Mouse (Mus musculus) lung, embryonic 15.5 days (tissue): ENCODE results near the gene Rasal1. TPM values are rescaled to one million over a fixed set of nuclear protein-coding genes. Genes with fewer than 3 reads are reported as not detected.

Experiments
- ATAC-seq: fragments of 200-750 bp; cut with Nextera tagmentation; 2 replicates; pipeline ENCODE4 v1.8.0; 2017; ENCODE audit warnings: moderate number of reproducible peaks, borderline replicate concordance; ENCODE audit not compliant: low FRiP score, low TSS enrichment; ENCODE audit errors: extremely low read depth
- H3K27ac ChIP-seq: fragments of 300-500 bp; sonication (generic); 2 replicates; pipeline ENCODE4 v1.5.1; 2015; ENCODE audit warnings: moderate library complexity, mild to moderate bottlenecking, inconsistent platforms
- H3K27me3 ChIP-seq: fragments of 300-500 bp; sonication (generic); 2 replicates; pipeline ENCODE4 v1.6.1; 2015; ENCODE audit warnings: inconsistent platforms
- H3K36me3 ChIP-seq: fragments of 300-500 bp; sonication (generic); 2 replicates; pipeline ENCODE4 v1.6.1; 2015; ENCODE audit warnings: inconsistent platforms
- H3K4me1 ChIP-seq: fragments of 300-500 bp; sonication (generic); 2 replicates; pipeline ENCODE4 v1.6.1; 2015; ENCODE audit warnings: inconsistent platforms
- H3K4me2 ChIP-seq: fragments of 300-500 bp; sonication (generic); 2 replicates; pipeline ENCODE4 v1.6.1; 2015; ENCODE audit warnings: inconsistent platforms, mild to moderate bottlenecking, moderate library complexity
- H3K4me3 ChIP-seq: fragments of 300-500 bp; sonication (generic); 2 replicates; pipeline ENCODE4 v1.5.1; 2015; ENCODE audit warnings: mild to moderate bottlenecking, inconsistent platforms
- H3K9ac ChIP-seq: fragments of 300-500 bp; sonication (generic); 2 replicates; pipeline ENCODE4 v1.6.1; 2015; ENCODE audit warnings: inconsistent platforms
- H3K9me3 ChIP-seq: fragments of 300-500 bp; sonication (generic); 2 replicates; pipeline ENCODE4 v1.6.1; 2016; ENCODE audit warnings: inconsistent platforms
- WGBS: fragments of 180-500 bp; shearing (Covaris S2); methylation state at CpG from one replicate; pipeline ENCODE4 v1.1.7; 2015; 5-methylcytosine and 5-hydroxymethylcytosine counted together
- polyA plus RNA-seq: library from polyadenylated mRNA; unstranded; fragments of >200 nt; fragmentation: Nextera tagmentation; extraction: Ambion mirVana; gene quantifications from 2 replicates; pipeline ENCODE4 v1.2.1, GENCODE M21; 2015

The Rasal1 gene
- polyA plus RNA-seq, 1 experiment from 2014 or later, result 0.27 TPM

GRCm38 (mm10) chr5:120670132-120670531 lies 21.5 kb downstream of the Rasal1 start:
- Histone ChIP-seq H3K4me2 (no peak overlapping the region), H3K27ac (no peak overlapping the region), H3K4me1 (0 out of 2 replicates have a peak, but pooled peaks cover 6% of the 10 kb centered on the region), H3K36me3 (no peaks in the 10 kb centered on the region), H3K27me3 (0 out of 2 replicates have a peak, but pooled peaks cover 6% of the 10 kb centered on the region), H3K4me3 (no peak overlapping the region), H3K9me3 (no peaks in the 10 kb centered on the region), H3K9ac (no peak overlapping the region)
- WGBS, result 84% methylated on average over 7 of the region's 7 CpGs
- ATAC-seq, result no peak

GRCm38 (mm10) chr5:120671865-120672264 lies 23.3 kb downstream of the Rasal1 start:
- H3K27me3 ChIP-seq, result 0 out of 2 replicates have a peak, but pooled peaks cover 3% of the 10 kb centered on the region
- H3K36me3 ChIP-seq, result no peaks in the 10 kb centered on the region
- H3K4me2 ChIP-seq, result no peak overlapping the region
- H3K4me3 ChIP-seq, result no peak overlapping the region
- H3K4me1 ChIP-seq, result 0 out of 2 replicates have a peak, but pooled peaks cover 6% of the 10 kb centered on the region
- H3K9me3 ChIP-seq, result no peaks in the 10 kb centered on the region
- H3K9ac ChIP-seq, result no peak overlapping the region
- H3K27ac ChIP-seq, result no peak overlapping the region
- WGBS, result 63% methylated on average over 3 of the region's 3 CpGs
- no peak for ATAC-seq

- H3K4me3 ChIP-seq, result no peak overlapping the region
- no peak overlapping the region for H3K4me2 ChIP-seq
- H3K9ac ChIP-seq, result no peak overlapping the region
- H3K36me3 ChIP-seq, result no peaks in the 10 kb centered on the region
- H3K27ac ChIP-seq, result no peak overlapping the region
- WGBS, result 6% methylated on average over 12 of the region's 12 CpGs
- no peaks in the 10 kb centered on the region for H3K9me3 ChIP-seq
- no peak for ATAC-seq
- H3K27me3 ChIP-seq, result 0 out of 2 replicates have a peak, but pooled peaks cover 3% of the 10 kb centered on the region
- H3K4me1 ChIP-seq, result 0 out of 2 replicates have a peak, but pooled peaks cover 6% of the 10 kb centered on the region
Measured at GRCm38 (mm10) chr5:120673626-120674025, 25.0 kb downstream of the Rasal1 start.

- 0 out of 2 replicates have a peak overlapping the region, but pooled peaks have one; percentile 16 for H3K4me2 ChIP-seq
- H3K9ac ChIP-seq, result no peak overlapping the region
- no peaks in the 10 kb centered on the region for H3K36me3 ChIP-seq
- no peak overlapping the region for H3K27ac ChIP-seq
- H3K4me3 ChIP-seq, result no peak overlapping the region
- H3K9me3 ChIP-seq, result no peaks in the 10 kb centered on the region
- peak; percentile 23; the same call in 1 of the 2 replicates for ATAC-seq
- H3K27me3 ChIP-seq, result 0 out of 2 replicates have a peak, but pooled peaks cover 3% of the 10 kb centered on the region
- WGBS, result 22% methylated on average over 21 of the region's 21 CpGs
- peaks cover 9% of the 10 kb centered on the region; the same call in 1 of the 2 replicates for H3K4me1 ChIP-seq
Measured at GRCm38 (mm10) chr5:120674229-120675145, 25.9 kb downstream of the Rasal1 start.

- Histone ChIP-seq H3K4me3 (no peak overlapping the region), H3K9ac (no peak overlapping the region), H3K36me3 (no peaks in the 10 kb centered on the region), H3K27ac (no peak overlapping the region), H3K4me1 (peaks cover 15% of the 10 kb centered on the region), H3K9me3 (no peaks in the 10 kb centered on the region), H3K4me2 (no peak overlapping the region), H3K27me3 (peaks cover 13% of the 10 kb centered on the region)
- 29% methylated on average over 2 of the region's 2 CpGs for WGBS
- no peak for ATAC-seq
Measured at GRCm38 (mm10) chr5:120677516-120677915, 28.9 kb downstream of the Rasal1 start.

GRCm38 (mm10) chr5:120679676-120680555 lies 31.3 kb downstream of the Rasal1 start:
- no peak overlapping the region for H3K27ac ChIP-seq
- 2% methylated on average over 24 of the region's 24 CpGs for WGBS
- peak overlapping the region; percentile 68 for H3K4me2 ChIP-seq
- no peaks in the 10 kb centered on the region for H3K36me3 ChIP-seq
- peak; percentile 81 for ATAC-seq
- H3K9ac ChIP-seq, result peak overlapping the region; percentile 13; the same call in 1 of the 2 replicates
- H3K27me3 ChIP-seq, result peaks cover 30% of the 10 kb centered on the region
- H3K9me3 ChIP-seq, result no peaks in the 10 kb centered on the region
- H3K4me3 ChIP-seq, result peak overlapping the region; percentile 33
- peaks cover 9% of the 10 kb centered on the region for H3K4me1 ChIP-seq

- no peak overlapping the region for H3K27ac ChIP-seq
- H3K4me1 ChIP-seq, result peaks cover 9% of the 10 kb centered on the region
- H3K4me2 ChIP-seq, result no peak overlapping the region
- no peak overlapping the region for H3K4me3 ChIP-seq
- H3K9ac ChIP-seq, result no peak overlapping the region; the same call in 1 of the 2 replicates
- H3K36me3 ChIP-seq, result no peaks in the 10 kb centered on the region
- H3K27me3 ChIP-seq, result peaks cover 30% of the 10 kb centered on the region
- no peaks in the 10 kb centered on the region for H3K9me3 ChIP-seq
- WGBS, result 80% methylated on average over 18 of the region's 18 CpGs
- no peak for ATAC-seq
Measured at GRCm38 (mm10) chr5:120680918-120681317, 32.3 kb downstream of the Rasal1 start.

GRCm38 (mm10) chr5:120682982-120683771 lies 34.6 kb downstream of the Rasal1 start:
- WGBS, result 10% methylated on average over 24 of the region's 24 CpGs
- Histone ChIP-seq H3K9me3 (no peaks in the 10 kb centered on the region), H3K9ac (no peak overlapping the region), H3K36me3 (no peaks in the 10 kb centered on the region), H3K27me3 (peaks cover 30% of the 10 kb centered on the region), H3K4me2 (no peak overlapping the region), H3K27ac (no peak overlapping the region), H3K4me3 (no peak overlapping the region), H3K4me1 (peaks cover 9% of the 10 kb centered on the region)
- ATAC-seq, result no peak

GRCm38 (mm10) chr5:120685678-120686077 lies 37.1 kb downstream of the Rasal1 start:
- Histone ChIP-seq H3K9ac (no peak overlapping the region), H3K9me3 (no peaks in the 10 kb centered on the region), H3K36me3 (no peaks in the 10 kb centered on the region), H3K4me2 (no peak overlapping the region), H3K27ac (no peak overlapping the region), H3K27me3 (peaks cover 30% of the 10 kb centered on the region), H3K4me1 (peaks cover under 1% of the 10 kb centered on the region; the same call in 1 of the 2 replicates), H3K4me3 (no peak overlapping the region)
- 64% methylated on average over 8 of the region's 8 CpGs for whole genome bisulfite sequencing
- ATAC-seq, result no peak

- Histone ChIP-seq H3K27ac (no peak overlapping the region), H3K36me3 (no peaks in the 10 kb centered on the region), H3K4me2 (no peak overlapping the region), H3K4me1 (no peaks in the 10 kb centered on the region), H3K4me3 (no peak overlapping the region), H3K27me3 (peaks cover 30% of the 10 kb centered on the region), H3K9me3 (no peaks in the 10 kb centered on the region), H3K9ac (no peak overlapping the region)
- ATAC-seq, result no peak
- WGBS, result 63% methylated on average over 6 of the region's 6 CpGs
Measured at GRCm38 (mm10) chr5:120686749-120687483, 38.3 kb downstream of the Rasal1 start.
